Mouse (Mus musculus) thymus, postnatal 36 days (tissue): Measurements from ENCODE around the gene Gm20458.

Experiments used
- DNase-seq, 2 experiments: peaks; one replicate each; pipeline ENCODE4 v3.0.0; 2022; ENCODE audit warnings: mixed read lengths in 2 of 2

Gm20458 gene

GRCm38 (mm10) chr2:164453887-164454500, 6.8 kb upstream of the Gm20458 start:
- DNase-seq: no peak

GRCm38 (mm10) chr2:164454846-164455245, 5.9 kb upstream of the Gm20458 start:
- DNase-seq: no peak

- DNase-seq: no peak
Measured at GRCm38 (mm10) chr2:164455421-164456190, 5.2 kb upstream of the Gm20458 start.

GRCm38 (mm10) chr2:164456413-164456812, 4.4 kb upstream of the Gm20458 start:
- DNase-seq: no peak

GRCm38 (mm10) chr2:164456864-164457300, 3.9 kb upstream of the Gm20458 start, which contains the start of gene Sys1:
Gene Sys1, plus strand, starts transcription at chr2:164456964.
- no peak for DNase-seq

GRCm38 (mm10) chr2:164457942-164458341, 2.8 kb upstream of the Gm20458 start:
- no peak for DNase-seq

- no peak for DNase-seq
Measured at GRCm38 (mm10) chr2:164458535-164458934, 2.2 kb upstream of the Gm20458 start.

GRCm38 (mm10) chr2:164465161-164465560, 4.4 kb downstream of the Gm20458 start:
- DNase-seq: no peak

- DNase-seq: no peak
Measured at GRCm38 (mm10) chr2:164466787-164467186, 6.0 kb downstream of the Gm20458 start.

- DNase-seq: peak; percentile 27 to 28
Measured at GRCm38 (mm10) chr2:164470254-164470653, 9.5 kb downstream of the Gm20458 start.

GRCm38 (mm10) chr2:164473624-164474023, 12.9 kb downstream of the Gm20458 start, which contains the start of gene Trp53tg5:
Gene Trp53tg5, minus strand, starts transcription at chr2:164473724.
- no peak for DNase-seq

GRCm38 (mm10) chr2:164485681-164486257, 25.0 kb downstream of the Gm20458 start, which contains the start of gene Dbndd2:
Gene Dbndd2, plus strand, starts transcription at chr2:164486106.
- DNase-seq: no peak

- DNase-seq: peak; percentile 13 to 22
Measured at GRCm38 (mm10) chr2:164486258-164487114, 25.7 kb downstream of the Gm20458 start.

- DNase-seq: no peak
Measured at GRCm38 (mm10) chr2:164487115-164487527, 26.4 kb downstream of the Gm20458 start.

- no peak for DNase-seq
Measured at GRCm38 (mm10) chr2:164487812-164488211, 27.0 kb downstream of the Gm20458 start.

GRCm38 (mm10) chr2:164494126-164494525, 33.4 kb downstream of the Gm20458 start:
- no peak for DNase-seq

- DNase-seq: no peak
Measured at GRCm38 (mm10) chr2:164496331-164496730, 35.6 kb downstream of the Gm20458 start.

GRCm38 (mm10) chr2:164496847-164497690, 36.3 kb downstream of the Gm20458 start, which contains the start of gene Pigt:
Gene Pigt, plus strand, starts transcription at chr2:164497520.
- peak; percentile 85 for DNase-seq

- DNase-seq: peak; percentile 18 to 28
Measured at GRCm38 (mm10) chr2:164497691-164498268, 37.0 kb downstream of the Gm20458 start.

- DNase-seq: no peak
Measured at GRCm38 (mm10) chr2:164499317-164499716, 38.5 kb downstream of the Gm20458 start.

- no peak for DNase-seq
Measured at GRCm38 (mm10) chr2:164500511-164500910, 39.7 kb downstream of the Gm20458 start.
